Mouse (Mus musculus) thymus, postnatal 14 days (tissue): Measurements from ENCODE around the gene Pmf1.
"Not testable (repeated sequence)": the region's sequence is repeated elsewhere in the genome, so short reads cannot be mapped to it uniquely, and the experiment has no call there.

Experiments used
- DNase-seq: peaks from one replicate; pipeline ENCODE4 v3.0.0; 2021

The Pmf1 gene

DNA sequence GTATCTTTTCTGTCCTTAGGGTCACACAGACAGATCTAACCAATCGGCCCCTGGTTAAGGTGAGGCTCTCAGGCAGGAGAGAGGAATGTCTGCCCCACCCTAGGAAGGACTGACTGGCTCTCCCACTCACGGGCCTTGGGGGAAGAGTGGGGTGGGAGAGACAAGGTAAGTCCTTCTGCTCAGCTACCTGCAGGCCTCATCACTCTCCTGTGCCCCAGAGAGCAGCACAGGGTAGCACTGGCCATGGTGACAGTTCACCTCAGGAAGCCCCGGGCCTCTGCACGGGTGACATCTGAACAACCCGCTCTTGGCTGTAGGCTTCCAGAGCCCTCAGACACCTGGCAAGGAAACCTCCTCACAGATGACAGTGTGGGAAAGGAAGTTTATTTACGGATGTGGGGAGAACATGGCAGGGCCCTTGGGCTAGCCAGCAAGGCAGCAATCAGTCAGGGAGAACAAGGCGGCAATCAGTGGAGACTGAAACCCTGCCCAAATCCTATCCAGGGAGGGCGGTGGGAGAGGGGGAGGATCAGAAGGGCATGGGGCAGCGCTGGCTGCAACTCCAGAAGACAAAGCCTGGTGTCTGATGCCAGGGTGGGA, 16.3 kb downstream of the Pmf1 start:
- DNase-seq: no peak

DNA sequence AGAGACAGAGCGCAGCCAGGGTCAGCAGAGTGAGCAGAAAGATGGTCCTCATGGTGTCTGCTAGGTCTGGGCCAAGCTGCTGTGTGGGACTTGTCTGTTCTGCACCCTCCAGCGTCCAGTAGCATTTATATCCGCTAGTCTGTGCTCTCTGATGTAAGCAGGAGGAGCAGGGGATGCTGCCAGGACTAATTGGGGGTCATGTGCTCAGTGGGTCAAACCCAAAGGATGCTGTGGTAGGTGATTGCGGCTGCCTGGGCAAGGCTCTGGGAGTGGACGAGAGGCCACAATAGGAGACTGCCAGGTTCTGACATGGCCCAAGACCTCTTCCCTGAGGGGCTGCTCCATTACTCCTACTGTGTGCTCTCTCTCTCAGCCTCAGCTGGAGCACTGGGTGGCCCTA, 25.8 kb downstream of the Pmf1 start, which contains the start of gene Bglap:
Gene Bglap (minus strand): TSS at position 101 of the 400 bp plus-strand sequence.
- no peak for DNase-seq

DNA sequence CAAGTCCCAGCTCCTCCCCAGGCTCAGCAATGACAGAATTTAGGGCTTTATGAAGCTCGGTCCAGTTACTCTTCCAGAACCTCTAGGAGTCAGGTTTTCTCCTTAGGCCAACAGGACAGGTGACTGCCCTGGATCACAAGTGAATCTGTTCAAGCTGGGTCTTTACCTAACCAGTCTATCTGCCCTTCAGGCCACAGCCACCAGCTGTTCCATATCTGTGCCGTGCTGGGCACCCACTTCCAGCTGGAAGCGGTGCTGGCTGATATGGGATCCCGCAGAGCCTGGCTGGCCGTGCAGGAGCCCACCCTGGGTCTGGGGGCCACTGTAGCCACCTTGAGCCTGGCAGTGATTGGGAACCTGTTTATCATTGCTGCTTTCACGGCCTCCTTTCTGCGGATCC, 27.7 kb downstream of the Pmf1 start:
- DNase-seq: not testable (repeated sequence)

DNA sequence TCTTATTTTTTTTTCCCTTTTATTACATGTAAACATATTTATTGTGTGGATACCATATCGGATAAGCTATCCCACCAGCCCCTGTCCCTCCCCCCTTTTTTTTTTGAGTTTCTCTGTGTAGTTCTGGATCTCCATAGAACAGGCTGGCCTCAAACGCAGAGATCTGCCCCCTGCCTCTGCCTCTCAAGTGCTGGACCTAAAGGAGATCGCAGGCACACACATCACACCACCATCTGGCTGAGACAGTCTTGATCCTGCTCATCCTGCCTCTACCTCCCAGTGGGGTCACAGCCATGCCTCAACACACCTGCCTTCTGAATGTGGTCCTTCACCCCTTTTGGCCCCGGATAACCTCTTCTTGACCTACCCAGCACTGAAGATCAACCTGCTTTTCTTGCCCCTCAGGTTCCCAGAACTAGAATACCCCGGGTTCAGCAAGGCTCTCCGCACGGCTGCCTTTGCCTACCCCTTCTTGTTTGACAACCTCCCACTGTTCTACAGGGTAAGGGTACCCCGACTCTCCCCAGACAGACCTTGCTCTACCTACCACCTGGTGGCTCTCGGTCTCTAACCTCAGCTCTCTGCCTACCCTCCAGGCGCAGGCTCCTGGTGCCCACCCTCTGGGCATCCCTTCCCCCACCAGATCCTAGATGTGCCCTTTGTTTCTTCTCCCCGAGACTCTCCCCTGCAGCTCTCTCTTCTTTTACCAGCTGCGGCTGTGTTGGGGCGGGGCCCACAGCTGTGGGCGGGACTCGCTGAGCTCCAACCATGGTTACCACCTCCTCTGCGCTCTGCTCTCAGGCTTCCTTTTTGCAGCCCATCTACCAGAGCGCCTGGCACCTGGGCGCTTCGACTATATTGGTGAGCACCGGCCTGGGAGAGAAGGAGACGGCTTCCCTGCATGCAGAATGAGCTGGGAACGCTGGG, 28.5 kb downstream of the Pmf1 start:
- peak; percentile 83 for DNase-seq

DNA sequence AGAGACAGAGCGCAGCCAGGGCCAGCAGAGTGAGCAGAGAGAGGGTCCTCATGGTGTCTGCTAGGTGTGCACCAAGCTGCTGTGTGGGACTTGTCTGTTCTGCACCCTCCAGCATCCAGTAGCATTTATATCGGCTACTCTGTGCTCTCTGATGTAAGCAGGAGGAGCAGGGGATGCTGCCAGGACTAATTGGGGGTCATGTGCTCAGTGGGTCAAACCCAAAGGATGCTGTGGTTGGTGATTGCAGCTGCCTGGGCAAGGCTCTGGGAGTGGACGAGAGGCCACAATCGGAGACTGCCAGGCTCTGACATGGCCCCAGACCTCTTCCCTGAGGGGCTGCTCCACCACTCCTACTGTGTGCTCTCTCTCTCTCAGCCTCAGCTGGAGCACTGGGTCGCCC, 31.5 kb downstream of the Pmf1 start, which contains the start of gene Bglap2:
Gene Bglap2 (minus strand): TSS at position 101 of the 400 bp plus-strand sequence.
- DNase-seq: not testable (repeated sequence)

DNA sequence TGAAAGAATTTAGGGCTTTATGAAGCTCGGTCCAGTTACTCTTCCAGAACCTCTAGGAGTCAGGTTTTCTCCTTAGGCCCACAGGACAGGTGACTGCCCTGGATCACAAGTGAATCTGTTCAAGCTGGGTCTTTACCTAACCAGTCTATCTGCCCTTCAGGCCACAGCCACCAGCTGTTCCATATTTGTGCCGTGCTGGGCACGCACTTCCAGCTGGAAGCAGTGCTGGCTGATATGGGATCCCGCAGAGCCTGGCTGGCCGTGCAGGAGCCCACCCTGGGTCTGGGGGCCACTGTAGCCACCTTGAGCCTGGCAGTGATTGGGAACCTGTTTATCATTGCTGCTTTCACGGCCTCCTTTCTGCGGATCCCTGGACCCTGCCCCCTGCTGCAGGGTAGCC, 33.5 kb downstream of the Pmf1 start:
- not testable (repeated sequence) for DNase-seq

- peak; percentile 71 for DNase-seq
Measured at GRCm38 (mm10) chr3:88375750-88376626, 34.1 kb downstream of the Pmf1 start.

DNA sequence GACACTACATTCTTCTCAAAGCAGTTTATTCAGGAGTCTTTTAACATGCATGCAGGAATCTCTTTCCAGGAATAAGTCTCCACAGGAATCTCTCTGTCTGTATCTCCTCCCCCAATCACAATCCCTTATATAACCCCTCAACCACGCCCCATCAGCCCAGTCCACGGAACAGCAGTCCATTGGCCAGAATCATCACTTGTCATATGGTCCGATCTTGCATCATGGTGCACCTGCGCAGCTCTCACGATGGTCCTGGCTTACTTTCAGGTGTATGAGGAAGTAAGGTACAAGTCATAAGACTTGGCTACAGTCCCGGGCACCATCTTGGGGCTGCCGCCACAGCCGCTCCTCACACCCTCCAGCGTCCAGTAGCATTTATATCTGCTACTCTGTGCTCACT, 37.5 kb downstream of the Pmf1 start, which contains the start of gene Bglap3:
Gene Bglap3 (minus strand): TSS at position 101 of the 400 bp plus-strand sequence.
- DNase-seq: not testable (repeated sequence)

DNA sequence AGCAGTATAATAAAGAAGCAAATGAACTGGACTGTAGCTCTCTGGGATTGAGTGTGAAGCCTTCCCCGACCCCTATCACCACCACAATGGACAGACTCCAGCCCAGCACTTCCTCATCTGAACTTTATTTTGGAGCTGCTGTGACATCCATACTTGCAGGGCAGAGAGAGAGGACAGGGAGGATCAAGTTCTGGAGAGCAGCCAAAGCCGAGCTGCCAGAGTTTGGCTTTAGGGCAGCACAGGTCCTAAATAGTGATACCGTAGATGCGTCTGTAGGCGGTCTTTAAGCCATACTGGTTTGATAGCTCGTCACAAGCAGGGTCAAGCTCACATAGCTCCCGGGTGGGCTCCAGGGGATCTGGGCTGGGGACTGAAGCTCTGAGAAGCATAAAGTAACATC, 41.6 kb downstream of the Pmf1 start:
- DNase-seq: not testable (repeated sequence)

- not testable (repeated sequence) for DNase-seq
Measured at GRCm38 (mm10) chr3:88367517-88367916, 42.6 kb downstream of the Pmf1 start.

- DNase-seq: peak; percentile 88
Measured at GRCm38 (mm10) chr3:88366830-88367428, 43.2 kb downstream of the Pmf1 start.

- peak; percentile 27 for DNase-seq
Measured at GRCm38 (mm10) chr3:88365705-88366361, 44.3 kb downstream of the Pmf1 start.

- no peak for DNase-seq
Measured at GRCm38 (mm10) chr3:88364337-88364736, 45.8 kb downstream of the Pmf1 start, which contains the start of gene Paqr6. Paqr6 (plus strand) TSS chr3:88364584.

GRCm38 (mm10) chr3:88363700-88364099, 46.4 kb downstream of the Pmf1 start:
- DNase-seq: no peak

DNA sequence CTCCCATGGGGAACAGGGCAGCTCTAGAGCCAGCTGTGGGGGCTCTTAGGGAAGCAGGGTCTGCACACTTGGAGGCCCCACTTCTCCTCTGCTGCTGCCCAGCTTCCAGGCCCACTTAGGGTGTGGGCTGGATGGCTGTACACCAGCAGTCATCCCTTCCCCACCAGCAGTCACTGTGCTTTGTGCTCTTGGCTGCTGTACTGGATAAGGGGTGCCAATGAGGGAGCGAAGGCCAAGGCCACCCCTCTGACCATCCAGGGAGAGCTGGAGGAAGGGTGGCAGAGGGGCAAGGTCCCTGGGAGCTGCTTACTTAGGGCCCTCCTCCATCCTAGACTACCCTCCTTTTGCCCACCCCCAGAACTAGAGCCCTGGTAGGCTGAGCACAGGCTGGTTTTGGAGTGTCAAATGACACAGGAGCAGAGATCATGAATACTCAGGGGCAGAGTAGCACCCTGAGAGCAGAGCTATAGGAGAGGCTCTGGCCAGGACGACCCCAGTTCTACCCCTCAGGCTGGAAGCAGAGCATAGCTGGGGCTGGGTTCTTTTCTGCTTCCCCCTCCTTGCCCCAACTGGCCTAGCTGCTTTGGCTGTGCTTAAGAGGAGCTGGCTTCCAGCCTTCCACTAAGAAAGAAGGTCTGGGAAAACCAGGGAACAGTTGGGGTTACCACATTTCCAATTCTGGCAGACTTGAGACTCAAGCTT, 48.4 kb downstream of the Pmf1 start:
- no peak for DNase-seq

GRCm38 (mm10) chr3:88361096-88361495, 49.0 kb downstream of the Pmf1 start:
- DNase-seq: peak; percentile 56

- peak; percentile 25 for DNase-seq
Measured at GRCm38 (mm10) chr3:88359989-88360388, 50.1 kb downstream of the Pmf1 start.

DNA sequence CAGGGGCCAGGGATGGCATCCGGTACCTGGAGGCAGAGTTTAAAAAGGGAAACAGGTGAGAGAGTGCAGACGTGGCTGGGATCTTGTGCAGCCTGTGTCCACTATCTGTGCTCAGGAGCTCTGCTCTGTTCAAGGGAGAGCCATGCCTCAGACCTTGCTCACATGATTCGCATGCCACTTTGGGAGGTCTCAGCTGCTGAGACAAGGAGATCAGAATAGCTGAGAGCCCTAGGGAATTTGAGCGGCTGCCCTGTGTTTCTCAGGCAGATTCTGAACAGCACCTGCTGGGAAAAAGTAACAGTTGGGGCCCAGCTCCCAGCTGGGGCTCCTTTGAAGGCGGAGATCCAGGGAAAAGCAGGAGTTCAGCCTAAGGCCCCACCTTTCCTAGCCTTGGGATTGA, 50.5 kb downstream of the Pmf1 start:
- DNase-seq: no peak

DNA sequence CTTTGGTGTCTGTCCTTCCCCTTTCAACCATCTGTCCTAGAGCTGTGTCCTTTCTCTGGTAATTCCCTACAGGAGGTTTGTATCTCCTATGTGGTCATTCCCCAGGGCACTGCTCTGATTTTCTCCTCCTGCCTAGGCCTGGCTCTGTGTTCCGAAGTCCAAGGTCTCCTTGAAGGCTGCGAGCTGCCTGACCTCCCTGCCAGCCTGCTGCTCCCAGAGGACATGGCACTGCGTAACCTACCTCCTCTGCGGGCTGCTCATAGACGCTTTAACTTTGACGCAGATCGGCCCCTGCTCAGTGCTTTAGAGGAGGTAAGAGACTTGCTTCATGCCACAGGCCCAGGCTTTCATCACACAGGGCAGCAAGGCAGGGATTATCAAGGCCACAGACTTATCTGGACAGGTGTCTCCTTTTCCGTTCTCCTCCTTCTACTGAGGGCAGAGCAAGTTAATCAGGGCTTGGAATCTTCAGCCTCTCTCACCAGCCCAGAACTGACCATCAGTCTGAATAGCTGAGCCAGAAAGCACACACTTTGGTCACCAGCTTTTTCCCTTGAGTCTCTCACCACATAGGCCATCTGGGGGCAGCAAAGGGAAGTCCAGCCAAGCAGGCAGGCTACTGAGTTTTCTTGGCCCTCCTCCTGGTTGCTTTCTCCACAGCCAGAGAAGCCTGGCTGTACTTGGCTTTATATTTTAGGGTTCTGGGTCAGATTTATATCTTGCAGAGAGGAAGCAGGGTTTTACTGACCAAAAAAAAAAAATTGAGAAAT, 55.5 kb downstream of the Pmf1 start:
- DNase-seq: no peak

GRCm38 (mm10) chr3:88352907-88353306, 57.2 kb downstream of the Pmf1 start:
- DNase-seq: no peak
